Mouse (Mus musculus) right cerebral cortex, postnatal 4 days (tissue): ENCODE results near the gene Ecpas.

ENCODE experiments used
- DNase-seq: peaks from one replicate; pipeline ENCODE4 v3.0.0-alpha.2; 2022

The Ecpas gene

DNA sequence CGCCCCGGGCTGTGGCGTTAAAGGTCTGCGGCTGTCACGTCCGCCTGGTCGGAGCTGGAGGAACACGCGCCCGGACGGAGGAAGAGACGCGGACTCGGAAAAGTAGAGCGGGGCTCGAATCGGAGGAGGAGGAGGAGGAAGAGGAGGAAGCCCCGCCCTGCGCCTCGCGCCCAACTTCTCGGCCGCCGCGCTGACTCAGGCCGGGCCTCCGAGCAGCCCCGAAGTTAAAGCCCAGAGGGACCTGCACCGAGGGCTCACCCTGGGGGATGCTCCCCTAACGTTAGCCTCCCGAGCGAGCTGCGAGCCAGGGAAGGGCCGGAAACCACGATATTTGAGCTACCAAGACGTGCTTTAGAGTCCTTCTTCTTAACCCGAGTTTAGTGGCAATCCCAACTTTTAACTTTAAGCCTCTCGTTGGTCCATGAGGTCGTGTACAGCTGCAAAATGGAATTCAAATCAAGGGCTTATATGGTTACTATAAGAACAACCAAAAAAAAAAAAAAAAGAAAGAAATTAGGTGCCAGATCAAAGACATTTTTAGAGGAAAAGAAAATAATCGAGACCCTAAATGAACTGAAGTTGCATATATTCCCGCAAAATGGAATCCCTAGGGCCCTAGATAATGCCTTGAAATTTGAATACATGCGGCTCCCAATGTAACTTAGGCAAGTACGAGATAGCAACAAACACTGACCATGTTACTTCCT is at the start of gene Ecpas:
TSS of gene Ecpas (minus strand) at position 121 of the 707 bp plus-strand sequence.
- DNase-seq, result peak; percentile 62

DNA sequence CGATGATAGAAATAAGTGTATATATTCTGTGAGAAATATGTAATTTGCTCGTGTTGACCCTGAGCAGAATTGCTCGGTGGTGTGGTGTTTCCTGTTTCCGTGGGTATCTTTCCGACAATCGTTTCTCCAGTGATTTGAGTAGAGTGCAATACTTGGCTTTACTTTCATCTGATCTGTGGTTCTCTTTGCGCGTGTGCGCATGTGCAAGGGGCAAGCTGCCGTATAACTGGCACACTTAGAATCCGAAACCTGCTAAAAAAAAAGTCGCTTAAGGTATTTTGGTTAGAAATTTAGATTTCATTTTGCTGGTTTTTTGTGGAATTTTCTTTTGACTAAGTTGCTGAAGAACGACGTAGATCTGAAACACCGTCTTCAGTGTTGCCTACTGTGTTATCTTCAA is 49.2 kb upstream of the Ecpas start:
- DNase-seq, result no peak

DNA sequence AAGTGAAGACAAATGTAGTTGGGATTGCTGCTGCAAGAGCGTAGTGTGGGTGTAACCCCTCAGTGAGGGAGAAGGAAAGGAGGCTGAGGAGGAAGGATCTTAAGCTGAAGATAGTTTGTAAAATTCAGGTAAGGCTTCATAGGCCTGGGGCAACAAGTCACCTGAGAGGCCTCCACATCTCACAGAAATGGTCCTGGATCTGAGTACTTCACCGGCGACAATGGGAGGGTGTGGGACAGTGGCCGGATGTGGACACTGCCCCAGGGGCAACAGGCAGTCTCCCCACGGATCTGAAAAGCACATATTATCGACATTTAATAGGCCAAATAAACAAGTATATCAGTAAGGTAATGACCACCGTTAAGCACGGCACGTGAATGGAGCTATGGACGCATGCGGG is 40.1 kb upstream of the Ecpas start:
- DNase-seq, result no peak

DNA sequence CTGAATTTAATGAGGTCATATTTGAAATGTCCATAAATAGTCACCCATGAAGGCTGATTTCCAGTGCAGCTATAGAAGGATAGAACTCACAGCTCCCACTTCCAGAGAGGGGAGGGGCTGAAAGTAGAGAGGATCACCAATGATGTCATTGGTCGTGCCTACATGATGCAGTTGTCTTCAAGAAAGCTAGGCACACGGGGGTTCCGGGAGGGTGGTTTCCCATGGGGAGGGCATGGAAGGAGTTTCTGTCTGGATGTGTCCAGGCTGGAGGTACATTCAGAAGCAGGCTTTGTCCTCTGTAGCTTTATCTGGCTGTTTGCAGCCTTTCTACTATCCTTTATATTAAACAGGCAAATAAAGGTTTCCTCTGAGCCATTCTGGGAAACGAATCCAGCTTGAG is 35.8 kb upstream of the Ecpas start:
- no peak for DNase-seq

DNA sequence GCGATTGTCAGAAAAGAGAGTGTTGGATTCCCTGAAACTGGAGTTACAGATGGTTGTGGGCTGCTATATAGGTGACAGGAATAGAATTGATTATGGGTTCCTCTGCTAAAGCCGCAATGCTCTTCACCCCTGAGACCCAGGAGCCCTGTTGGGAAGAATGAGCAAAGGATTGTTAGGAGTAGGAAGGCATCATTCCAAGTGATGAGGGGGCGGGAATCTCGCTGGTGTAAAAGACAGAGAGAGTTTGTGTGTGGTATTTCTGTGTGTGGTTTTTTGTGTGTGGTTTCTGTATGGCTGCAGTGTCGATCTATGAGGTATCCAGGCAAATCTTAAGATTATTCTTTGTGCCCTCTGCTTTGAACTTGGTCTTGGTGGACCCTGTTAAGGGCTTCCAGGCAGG is 32.1 kb upstream of the Ecpas start:
- no peak for DNase-seq

DNA sequence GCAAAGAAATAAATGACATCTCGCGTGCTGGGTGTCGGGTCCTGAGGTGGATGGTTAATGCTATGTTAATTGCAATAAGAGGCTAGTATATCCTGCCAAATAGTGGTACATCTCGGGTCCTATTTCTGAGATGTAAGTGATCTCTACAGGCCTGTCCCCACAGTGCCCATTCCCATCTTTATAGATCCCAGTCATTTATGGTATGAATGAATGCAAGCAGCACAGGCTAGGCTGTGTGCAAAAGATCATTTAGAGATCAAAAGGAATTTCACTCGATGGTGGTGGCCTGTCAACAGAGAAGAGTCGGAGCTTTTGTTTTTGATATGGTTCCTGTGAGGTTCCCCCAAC is 31.6 kb upstream of the Ecpas start:
- no peak for DNase-seq

DNA sequence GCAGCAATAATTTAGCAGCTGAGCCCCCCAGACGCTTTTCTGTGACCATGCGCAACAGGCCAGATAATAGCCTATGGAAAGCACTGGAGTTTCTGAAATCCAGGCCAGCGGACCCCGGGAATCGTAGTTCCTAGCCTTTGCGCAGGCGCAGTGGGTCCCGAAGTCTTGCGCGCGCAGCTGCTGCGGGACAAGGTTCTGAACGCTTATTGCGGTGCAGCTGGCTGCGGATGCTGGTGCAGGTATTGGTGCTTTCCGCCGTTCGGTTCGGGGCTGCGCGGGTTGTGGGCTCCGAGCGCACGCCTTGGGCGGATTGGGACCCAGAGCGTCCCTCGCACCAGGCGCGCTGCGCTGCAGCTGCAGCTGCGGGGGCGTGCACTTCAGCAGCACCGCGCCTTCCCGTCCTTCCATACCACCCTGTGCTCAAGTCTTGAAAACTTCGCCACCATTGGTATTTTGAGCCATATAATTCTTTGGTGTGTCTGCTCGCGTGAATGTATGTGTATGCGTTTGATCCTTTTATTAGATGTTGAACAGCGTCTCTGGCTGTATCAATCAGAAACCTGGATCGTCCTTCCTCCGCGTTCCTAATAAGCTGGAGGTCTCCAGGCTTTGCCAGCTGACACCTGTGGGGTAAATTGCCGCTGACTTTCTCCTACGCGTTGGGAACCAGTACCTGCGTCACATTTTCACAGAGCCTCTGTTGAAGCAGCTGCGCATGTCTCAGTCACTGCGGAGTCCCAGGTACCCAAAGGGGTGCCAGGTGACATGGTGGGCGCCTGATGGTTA is 31.1 kb upstream of the Ecpas start, which contains the start of gene Zkscan16:
TSS of gene Zkscan16 (plus strand) at position 209 of the 786 bp plus-strand sequence.
- peak; percentile 97 for DNase-seq

DNA sequence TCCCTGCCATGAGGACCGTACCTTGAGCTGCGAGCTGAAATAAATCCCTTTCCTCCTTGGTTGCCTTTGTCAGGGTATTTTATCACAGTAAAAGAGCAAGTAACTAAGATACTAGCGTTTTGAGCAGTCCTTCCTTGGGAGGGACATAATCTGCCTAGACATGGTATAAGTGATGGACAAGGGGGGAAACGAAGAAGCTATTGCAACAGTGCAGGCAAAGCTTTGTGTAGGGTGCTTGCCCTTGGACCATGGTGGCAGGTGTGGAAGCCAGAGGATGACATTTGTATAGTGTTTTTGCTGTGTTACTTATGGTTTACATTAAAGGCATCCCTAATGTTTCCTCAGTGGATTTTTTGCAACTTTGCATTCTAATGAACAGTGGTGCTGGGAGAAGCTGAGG is 30.4 kb upstream of the Ecpas start:
- no peak for DNase-seq

DNA sequence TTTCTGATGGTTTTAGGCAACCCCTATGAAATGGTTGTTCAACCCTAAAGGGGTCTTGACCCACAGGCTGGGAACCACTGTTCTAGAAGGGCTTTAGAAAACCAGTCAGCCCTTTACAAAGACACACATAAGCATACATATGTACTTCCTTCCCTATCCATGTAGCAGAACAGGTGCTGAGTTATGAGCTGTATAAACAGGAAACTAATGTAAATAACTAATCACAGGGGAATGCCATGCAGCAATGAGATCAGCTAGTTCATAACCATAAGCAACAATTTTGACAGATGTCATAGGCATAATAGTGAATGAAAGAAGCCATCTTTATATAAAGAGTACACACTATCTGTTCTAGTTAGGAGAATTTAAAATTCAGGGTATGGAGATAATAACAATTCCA is 29.1 kb upstream of the Ecpas start:
- DNase-seq, result no peak

DNA sequence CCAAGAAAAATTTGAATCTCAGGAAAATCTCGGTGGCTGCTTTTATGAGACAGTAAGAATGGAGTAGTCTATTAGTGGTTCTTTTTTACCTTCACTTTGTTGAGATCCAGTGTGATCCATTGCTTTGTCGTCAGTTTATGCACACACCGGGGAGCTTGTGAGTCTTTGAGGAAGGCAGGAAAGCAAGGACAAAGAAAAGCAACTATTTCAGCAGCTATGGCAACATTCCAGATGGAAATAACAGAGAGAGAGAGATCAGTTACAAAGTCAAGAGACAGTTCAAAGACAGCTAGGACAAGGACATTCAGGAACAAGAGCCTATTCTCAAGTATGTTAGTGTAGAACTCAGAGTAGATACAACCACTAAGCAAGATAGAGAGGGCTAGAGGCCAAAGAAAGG is 23.3 kb upstream of the Ecpas start:
- DNase-seq, result no peak

DNA sequence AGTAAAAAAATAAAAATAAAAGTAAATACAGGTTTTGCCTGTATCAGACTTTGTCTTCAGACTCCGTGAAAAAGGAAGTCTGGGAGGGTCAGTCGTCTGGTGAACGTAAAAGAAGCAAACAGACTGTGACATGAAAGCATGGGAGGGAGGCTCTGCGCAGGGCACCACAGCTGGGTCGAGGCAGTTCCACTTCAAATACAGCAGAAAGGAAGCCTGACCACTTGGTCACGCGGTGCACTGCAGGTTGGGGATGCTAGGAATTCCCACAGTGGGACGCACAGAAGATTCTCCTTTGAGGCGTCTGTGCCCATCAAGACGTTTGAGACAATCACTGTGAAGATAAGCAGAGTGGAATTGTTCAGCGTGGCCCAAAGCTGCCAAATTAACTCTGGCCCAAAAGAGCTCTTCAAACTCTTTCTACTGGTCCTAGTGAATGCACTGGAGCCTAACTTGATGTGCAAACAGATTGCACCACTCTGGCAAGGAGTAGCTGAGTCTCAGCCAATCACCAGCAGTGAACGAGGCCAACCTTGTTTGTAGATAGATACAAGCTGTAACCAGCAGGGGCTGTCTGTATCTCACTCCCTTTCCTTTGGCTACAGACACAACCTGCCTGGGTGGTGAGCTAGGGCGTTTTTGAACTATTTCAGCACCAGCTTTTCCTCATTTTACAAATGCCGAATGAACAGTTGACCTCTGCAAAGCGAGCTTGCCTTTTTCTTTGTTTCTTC is 22.4 kb upstream of the Ecpas start:
- peak; percentile 17 for DNase-seq

DNA sequence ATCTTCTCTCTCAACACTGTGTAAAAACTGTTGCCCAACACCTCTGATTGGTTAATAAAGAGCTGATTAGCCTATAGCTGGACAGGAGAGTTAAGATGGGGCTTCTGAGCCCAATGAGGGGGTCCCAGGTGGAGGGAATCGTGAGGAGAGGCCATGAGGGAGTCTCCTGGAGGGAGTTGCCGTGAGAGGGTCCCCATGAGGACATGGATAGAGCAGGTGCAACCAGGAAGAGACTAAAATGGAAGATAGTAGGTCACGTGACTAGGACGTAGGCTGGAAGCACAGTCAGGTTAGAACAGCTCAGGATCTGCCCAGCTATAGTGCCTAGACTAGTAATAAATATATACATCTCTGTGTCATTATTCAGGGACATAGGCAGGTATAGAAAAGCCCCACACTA is 21.8 kb upstream of the Ecpas start:
- DNase-seq, result no peak

DNA sequence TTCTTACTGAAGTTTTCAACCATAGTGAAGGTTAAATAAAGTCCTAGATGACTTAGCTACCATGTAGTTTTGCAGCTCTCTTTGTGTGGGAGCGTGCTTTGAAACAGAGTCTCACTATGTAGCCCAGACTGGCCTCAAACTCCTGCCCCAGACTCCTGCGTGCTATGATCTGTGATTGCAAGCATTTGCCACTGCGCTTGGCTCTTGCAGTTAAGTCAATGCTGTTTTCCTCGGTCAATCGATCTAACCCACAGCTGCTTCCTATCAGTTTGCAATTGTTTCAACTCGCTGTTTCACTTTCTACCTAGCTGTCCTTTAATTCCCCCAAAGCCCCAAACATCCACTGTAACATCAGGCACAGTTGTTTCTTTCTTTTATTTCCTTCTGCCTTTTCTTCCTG is 20.0 kb upstream of the Ecpas start:
- DNase-seq, result no peak

DNA sequence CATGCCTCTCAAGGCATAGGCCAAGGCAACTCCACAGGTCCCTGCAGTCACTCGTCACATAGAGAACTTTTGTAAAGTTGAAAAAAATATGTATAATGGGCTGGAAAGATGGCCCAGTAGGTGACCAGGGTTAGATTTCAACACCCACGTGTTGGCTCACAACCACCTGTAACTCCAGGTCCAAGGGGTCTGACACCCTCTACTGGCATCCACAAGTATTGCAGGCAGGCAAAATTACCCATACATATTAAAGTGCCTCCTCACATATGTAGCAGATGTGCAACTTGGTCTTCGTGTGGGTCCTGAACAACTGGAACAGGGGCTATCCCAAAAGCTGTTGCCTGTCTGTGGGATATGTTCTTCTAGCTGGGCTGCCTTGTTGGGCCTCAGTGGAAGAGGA is 15.1 kb upstream of the Ecpas start:
- no peak for DNase-seq

DNA sequence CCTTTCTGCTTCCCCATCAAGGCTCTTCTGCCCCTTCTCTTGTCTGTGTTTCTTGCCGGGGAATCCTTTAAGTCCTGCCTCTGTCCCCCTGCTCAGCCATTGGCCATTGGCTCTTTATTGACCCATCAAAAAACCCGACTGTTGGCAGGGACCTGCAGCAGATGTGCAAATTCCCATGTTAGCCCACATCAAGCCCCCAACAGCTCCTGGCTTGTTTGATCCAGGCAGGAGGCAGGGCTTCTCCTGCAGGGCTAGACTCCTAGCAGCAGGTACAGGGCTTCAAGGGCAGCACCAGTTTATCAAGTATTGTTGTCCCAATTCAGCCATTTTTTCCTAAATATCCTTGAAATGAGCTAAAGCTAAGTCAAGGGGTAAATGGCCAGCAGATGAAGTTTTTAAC is 13.6 kb upstream of the Ecpas start:
- DNase-seq, result no peak

DNA sequence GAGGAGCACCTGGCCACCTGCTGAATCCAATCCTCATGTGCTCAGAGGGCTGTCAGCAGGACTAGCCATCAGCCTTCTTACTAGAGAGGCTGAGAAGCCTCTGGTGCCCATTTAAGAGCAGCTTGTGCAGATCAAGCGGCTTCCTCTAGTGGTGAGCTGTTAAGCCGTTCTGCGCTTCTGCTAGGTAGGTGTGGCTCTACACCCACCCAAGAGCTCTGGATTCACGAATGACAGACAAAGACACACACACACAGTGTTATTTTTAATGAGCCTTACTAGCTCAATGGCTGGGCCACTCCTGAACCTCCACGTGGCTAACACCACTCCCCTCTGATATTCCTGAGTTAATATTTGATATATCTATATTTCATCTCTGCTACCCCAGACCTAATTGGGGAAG is 13.1 kb upstream of the Ecpas start:
- no peak for DNase-seq

DNA sequence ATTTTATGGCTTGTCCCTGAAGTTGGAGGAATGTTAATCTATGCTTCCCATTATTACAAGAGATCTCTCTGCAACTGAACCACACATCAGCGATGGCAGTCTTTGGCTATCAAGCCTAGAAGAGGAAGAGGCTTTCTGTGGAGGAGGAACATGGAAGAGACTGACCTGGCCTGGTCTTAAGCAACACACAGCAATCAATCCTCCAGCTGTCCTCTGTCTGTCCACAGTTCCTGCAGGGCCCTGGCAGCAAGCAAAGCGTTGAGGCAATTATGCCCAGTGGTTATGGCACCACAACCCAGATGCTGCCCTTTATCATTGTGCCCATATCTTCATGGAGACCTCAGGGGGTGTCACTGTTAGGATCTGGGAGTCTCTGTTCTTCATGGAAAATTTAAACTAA is 11.4 kb upstream of the Ecpas start:
- no peak for DNase-seq

DNA sequence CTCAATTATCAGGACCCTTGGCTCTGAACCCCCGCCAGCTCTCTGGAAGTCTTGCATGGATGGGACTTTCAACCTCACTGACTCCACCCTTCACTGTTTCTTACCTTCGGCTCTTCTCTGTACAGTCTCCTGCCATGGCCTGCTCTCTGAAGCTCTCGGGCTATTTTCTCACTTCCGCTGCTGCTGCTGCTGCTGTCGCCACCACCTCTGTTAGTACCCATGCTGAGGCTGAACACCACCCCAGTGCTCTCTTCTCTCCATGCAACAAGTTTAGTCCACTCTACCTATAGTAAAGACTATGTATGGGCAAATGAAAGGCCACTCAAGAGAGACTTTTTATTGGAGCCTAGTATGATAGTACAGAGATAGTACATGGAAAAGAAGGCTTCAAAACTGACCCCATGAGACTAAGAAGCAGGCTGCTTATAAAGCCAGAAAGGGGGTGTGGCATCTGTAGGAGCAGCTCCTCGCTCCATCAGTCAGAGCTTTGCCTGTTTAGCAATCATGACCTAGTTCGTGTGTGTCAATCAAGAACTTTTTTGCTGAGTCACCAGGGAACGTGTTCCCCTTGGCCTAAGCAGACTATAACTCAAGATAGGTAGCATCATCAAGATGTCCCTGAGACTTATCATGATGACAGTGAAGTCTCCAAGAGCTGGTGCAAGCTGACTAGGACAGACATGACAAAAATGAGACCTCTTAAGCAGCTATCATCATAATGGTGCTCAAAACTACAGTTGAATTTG is 2.7 kb upstream of the Ecpas start:
- DNase-seq, result no peak

DNA sequence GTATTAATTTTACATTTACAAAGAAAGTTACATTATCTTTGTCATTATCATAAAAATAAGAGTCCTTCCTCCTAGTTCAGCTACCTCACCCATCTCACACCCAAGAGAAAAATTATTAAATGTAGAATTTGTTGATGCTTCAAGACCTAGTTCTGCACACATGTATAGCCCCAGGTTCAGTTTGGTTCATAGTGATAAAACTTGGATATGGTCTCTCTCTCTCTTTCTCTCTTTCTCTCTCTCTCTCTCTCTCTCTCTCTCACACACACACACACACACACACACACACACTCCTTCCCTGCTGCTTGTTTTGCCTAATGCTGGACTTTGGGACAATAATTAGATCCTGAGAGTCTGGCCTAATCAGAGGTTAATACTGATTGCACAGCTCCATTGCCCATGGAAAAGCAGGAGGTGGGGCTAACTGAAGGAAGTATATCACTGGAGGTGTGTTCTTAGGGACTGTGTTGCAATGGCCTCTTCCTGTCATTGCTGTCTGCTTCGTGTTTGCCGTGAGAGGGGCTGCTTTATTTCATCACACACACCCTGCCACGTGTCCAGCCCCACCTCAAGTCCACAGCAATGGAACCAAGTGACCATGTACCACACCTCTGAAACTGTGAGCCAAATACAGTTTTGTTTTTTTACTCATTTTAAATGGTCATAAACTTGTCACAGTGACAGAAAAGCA is 932 bp upstream of the Ecpas start:
- no peak for DNase-seq

DNA sequence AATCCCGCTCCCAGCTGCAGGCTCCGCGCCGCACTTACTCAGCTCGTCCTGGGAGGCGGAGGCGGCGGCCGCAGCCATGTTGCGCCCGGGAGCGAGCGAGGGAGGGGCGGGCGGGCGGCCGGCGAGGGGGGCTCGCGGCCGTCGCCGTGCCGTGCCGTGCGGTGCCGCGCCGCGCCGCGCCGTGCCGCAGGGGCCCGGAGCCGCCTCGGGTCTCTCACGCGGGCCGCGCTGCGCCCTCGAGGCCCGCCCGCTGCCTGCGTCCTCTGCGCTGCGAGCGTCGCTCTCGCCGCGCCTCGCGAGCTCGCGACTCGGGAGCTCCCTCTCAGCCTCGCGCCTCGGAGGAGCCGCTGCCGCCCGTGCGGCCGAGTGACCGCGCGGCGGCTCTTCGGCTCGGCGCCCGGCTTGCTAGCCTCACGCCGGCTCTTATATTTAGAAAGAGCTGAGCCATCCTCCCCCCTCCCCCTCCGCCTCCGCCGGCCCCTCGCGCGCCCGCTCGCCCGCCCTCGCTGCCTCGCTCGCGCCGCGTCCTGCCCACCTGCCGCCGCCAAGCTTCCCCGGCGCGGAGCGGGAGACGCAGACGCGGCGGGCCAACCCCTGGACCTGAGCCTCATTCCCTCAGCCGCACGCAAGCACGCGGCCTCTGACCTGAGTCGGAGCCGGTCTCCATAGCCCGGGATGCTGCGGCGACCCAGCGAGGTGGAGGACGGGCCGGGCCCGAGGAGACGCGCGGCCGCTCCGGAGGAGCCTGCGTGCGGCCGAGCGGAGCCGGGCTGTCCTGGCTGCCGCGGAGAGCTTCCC is 519 bp downstream of the Ecpas start:
- peak; percentile 70 for DNase-seq

DNA sequence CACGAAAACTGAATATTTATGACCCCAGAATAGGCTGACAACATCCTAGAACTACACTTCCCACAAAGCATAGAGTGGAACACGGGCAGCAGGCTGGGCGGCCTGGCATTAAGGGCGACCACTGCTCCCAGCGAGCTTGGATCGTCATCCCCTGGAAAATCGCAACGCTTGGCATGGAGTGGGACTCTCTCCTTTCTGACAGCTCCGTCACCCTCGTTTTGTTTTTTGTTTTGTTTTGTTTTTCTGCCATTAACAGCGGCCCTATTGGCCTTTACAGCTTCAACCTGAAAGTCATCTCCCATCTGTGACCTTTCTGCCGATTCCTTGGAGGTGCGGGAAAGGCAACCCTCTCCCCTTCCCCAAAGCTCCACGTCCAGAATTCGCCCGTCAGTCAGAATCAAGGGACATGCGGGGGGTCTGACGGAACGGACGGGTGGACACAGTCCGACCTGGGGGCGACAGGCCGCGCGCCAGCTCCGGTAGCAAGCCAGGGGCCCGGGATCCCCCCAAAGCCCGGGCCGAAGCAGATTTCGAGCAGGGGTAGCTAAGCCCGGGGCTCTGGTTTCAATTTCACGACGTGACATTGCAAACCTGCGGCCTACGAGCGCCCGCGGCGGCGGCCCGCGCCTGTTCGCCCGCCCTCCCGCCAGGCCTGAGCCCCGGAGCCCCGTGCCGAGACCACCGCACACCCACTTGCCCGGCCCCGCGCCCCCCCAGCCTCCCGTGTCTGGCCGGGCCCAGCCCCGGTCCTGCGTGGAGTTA is 1.3 kb downstream of the Ecpas start:
- DNase-seq, result peak; percentile 66
